Mouse (Mus musculus): ENCODE results near the gene Unc13c. TPM values are rescaled to one million over a fixed set of nuclear protein-coding genes. Genes with fewer than 3 reads are reported as not detected.

The Unc13c gene
- polyA plus RNA-seq, 1 experiment from 2014 or later = 6.4 TPM

- H3K27ac ChIP-seq (replicated peaks) = no peak overlapping the region
- H3K4me1 ChIP-seq (replicated peaks) = no peaks in the 10 kb centered on the region
- H3K4me2 ChIP-seq = no peak overlapping the region
- no peak overlapping the region for H3K4me3 ChIP-seq
- H3K9me3 ChIP-seq = no peaks in the 10 kb centered on the region
- ATAC-seq (ENCODE audit: low FRiP score, low read depth) = no peak
- H3K36me3 ChIP-seq = no peaks in the 10 kb centered on the region
- H3K27me3 ChIP-seq = no peaks in the 10 kb centered on the region
- H3K9ac ChIP-seq = no peak overlapping the region
- 53% methylated on average over 2 of the region's 2 CpGs for WGBS
Measured at GRCm38 (mm10) chr9:73697103-73697502, 271.7 kb downstream of the Unc13c start.

DNA sequence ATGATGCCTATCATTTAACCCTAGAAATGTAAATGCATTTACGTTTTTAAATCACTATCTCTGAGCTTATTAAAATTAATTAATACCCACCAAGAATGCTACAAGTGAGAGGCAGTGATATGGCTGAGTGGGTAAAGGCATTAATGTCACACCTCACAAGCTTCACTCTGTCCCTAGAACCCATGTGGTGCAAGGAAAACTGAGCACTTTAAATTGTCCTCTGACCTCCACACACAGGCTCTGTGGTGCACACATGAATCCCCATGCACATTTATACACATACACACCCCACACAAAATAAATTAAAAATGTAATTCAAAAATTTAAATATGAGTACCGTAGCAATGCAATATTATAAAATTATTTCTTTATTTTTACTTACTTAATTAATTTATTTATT lies 287.2 kb downstream of the Unc13c start:
- H3K9ac ChIP-seq = no peak overlapping the region
- no peak overlapping the region for H3K4me3 ChIP-seq
- ATAC-seq (ENCODE audit: low FRiP score, low read depth) = no peak
- peaks cover 8% of the 10 kb centered on the region for H3K4me1 ChIP-seq (replicated peaks)
- no peaks in the 10 kb centered on the region for H3K36me3 ChIP-seq
- no peak overlapping the region for H3K27ac ChIP-seq (replicated peaks)
- no peak overlapping the region for H3K4me2 ChIP-seq
- 69% methylated on average over 2 of the region's 2 CpGs for WGBS
- no peaks in the 10 kb centered on the region for H3K9me3 ChIP-seq
- no peaks in the 10 kb centered on the region for H3K27me3 ChIP-seq

- no peak overlapping the region for H3K4me3 ChIP-seq
- H3K27ac ChIP-seq (replicated peaks) = no peak overlapping the region
- WGBS = 48% methylated on average over 13 of the region's 13 CpGs
- no peak overlapping the region for H3K9ac ChIP-seq
- H3K4me2 ChIP-seq = no peak overlapping the region
- peaks cover 8% of the 10 kb centered on the region for H3K4me1 ChIP-seq (replicated peaks)
- H3K36me3 ChIP-seq = no peaks in the 10 kb centered on the region
- ATAC-seq (ENCODE audit: low FRiP score, low read depth) = peak; percentile 68; the same call in 1 of the 2 replicates
- no peaks in the 10 kb centered on the region for H3K27me3 ChIP-seq
- H3K9me3 ChIP-seq = no peaks in the 10 kb centered on the region
Measured at GRCm38 (mm10) chr9:73680545-73681495, 287.9 kb downstream of the Unc13c start.

- no peaks in the 10 kb centered on the region for H3K4me1 ChIP-seq (replicated peaks)
- no peak for ATAC-seq (ENCODE audit: low FRiP score, low read depth)
- H3K9ac ChIP-seq = no peak overlapping the region
- no peaks in the 10 kb centered on the region for H3K9me3 ChIP-seq
- no peaks in the 10 kb centered on the region for H3K36me3 ChIP-seq
- H3K27ac ChIP-seq (replicated peaks) = no peak overlapping the region
- H3K4me2 ChIP-seq = no peak overlapping the region
- WGBS = 39% methylated on average over 6 of the region's 6 CpGs
- no peaks in the 10 kb centered on the region for H3K27me3 ChIP-seq
- no peak overlapping the region for H3K4me3 ChIP-seq
Measured at GRCm38 (mm10) chr9:73671656-73672212, 297.0 kb downstream of the Unc13c start.

DNA sequence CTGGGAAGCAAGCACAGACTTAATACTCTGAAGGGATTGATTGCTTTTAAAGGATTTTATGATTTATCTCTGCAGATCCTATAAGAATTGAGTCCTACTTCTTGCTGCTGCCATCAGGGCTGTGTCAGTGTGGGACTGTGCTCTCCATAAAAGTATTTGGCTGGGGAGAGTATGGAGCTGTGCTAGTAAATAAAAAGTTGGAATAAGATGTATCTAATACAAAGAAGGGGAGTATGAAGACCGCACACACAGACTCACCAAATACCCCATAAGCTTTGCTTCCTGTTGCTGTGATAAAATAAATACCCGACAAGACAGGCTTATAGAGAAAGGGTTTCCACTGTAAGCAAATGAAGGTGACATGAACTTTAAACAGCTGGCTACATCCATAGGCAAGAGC lies 298.7 kb downstream of the Unc13c start:
- Histone ChIP-seq H3K4me2 (no peak overlapping the region), H3K4me1 (replicated peaks) (no peaks in the 10 kb centered on the region), H3K27ac (replicated peaks) (no peak overlapping the region), H3K27me3 (no peaks in the 10 kb centered on the region), H3K4me3 (no peak overlapping the region), H3K9me3 (no peaks in the 10 kb centered on the region), H3K36me3 (no peaks in the 10 kb centered on the region), H3K9ac (no peak overlapping the region)
- no peak for ATAC-seq (ENCODE audit: low FRiP score, low read depth)
- WGBS = 90% methylated on average over 2 of the region's 2 CpGs

DNA sequence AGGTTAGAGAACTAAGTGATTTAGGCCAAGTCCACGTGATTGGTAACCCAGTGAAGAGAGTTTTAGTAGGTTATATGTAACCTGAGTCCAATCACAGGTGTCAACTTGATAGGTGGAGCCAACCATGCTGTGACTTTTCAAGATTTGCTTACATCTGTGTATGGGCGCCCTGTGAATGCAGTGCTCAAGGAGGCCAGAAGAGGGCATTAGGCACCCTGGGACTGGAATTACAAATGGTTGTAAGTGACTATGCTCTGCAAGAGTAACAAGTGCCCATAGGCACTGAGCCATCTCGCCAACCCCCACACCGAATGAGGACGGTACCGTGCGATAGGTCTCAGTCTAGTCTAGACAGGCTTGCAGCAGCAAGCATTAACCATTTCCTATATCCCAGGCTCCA lies 305.9 kb downstream of the Unc13c start:
- ATAC-seq (ENCODE audit: low FRiP score, low read depth) = no peak
- no peaks in the 10 kb centered on the region for H3K9me3 ChIP-seq
- no peak overlapping the region for H3K4me2 ChIP-seq
- H3K9ac ChIP-seq = no peak overlapping the region
- H3K27me3 ChIP-seq = no peaks in the 10 kb centered on the region
- no peak overlapping the region for H3K4me3 ChIP-seq
- 92% methylated on average over 7 of the region's 7 CpGs for WGBS
- no peak overlapping the region for H3K27ac ChIP-seq (replicated peaks)
- H3K4me1 ChIP-seq (replicated peaks) = peaks cover 4% of the 10 kb centered on the region; the same call in 1 of the 2 replicates
- no peaks in the 10 kb centered on the region for H3K36me3 ChIP-seq

GRCm38 (mm10) chr9:73649088-73649487 lies 319.7 kb downstream of the Unc13c start:
- Histone ChIP-seq H3K36me3 (no peaks in the 10 kb centered on the region), H3K27ac (replicated peaks) (no peak overlapping the region), H3K27me3 (no peaks in the 10 kb centered on the region), H3K9me3 (no peaks in the 10 kb centered on the region), H3K4me3 (no peak overlapping the region), H3K9ac (no peak overlapping the region), H3K4me1 (replicated peaks) (no peaks in the 10 kb centered on the region), H3K4me2 (no peak overlapping the region)
- 97% methylated on average over 1 of the region's 1 CpGs for WGBS
- no peak for ATAC-seq (ENCODE audit: low FRiP score, low read depth)

GRCm38 (mm10) chr9:73638119-73638518 lies 330.6 kb downstream of the Unc13c start:
- Histone ChIP-seq H3K4me1 (replicated peaks) (no peaks in the 10 kb centered on the region), H3K9ac (no peak overlapping the region), H3K4me2 (no peak overlapping the region), H3K9me3 (no peaks in the 10 kb centered on the region), H3K27ac (replicated peaks) (no peak overlapping the region), H3K36me3 (no peaks in the 10 kb centered on the region), H3K4me3 (no peak overlapping the region), H3K27me3 (no peaks in the 10 kb centered on the region)
- ATAC-seq (ENCODE audit: low FRiP score, low read depth) = no peak
- 90% methylated on average over 1 of the region's 1 CpGs for WGBS

- H3K4me2 ChIP-seq = no peak overlapping the region
- no peaks in the 10 kb centered on the region for H3K27me3 ChIP-seq
- H3K27ac ChIP-seq (replicated peaks) = no peak overlapping the region
- WGBS = 84% methylated on average over 1 of the region's 1 CpGs
- no peaks in the 10 kb centered on the region for H3K9me3 ChIP-seq
- H3K9ac ChIP-seq = no peak overlapping the region
- no peaks in the 10 kb centered on the region for H3K36me3 ChIP-seq
- no peak overlapping the region for H3K4me3 ChIP-seq
- no peaks in the 10 kb centered on the region for H3K4me1 ChIP-seq (replicated peaks)
- no peak for ATAC-seq (ENCODE audit: low FRiP score, low read depth)
Measured at GRCm38 (mm10) chr9:73625171-73625570, 343.6 kb downstream of the Unc13c start.

DNA sequence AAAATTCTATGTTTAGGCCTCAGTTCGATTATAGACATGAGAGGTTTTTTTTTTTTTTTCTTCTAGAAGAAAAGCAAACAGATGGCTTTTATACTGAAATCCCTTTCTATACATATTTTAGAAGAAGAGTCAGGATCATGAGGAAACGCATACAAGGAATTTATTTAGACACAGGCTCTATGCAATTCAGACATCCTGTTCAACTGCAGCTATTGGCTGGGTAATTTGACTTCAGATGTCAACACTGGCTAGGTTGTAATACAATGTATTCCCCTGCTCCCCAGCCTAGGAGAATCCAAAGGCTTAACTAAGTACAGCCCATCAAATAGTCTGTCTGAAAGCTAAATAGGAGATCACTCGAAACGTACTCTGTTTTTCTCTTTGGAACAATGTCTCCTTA lies 355.9 kb downstream of the Unc13c start:
- Histone ChIP-seq H3K9ac (no peak overlapping the region), H3K9me3 (no peaks in the 10 kb centered on the region), H3K27ac (replicated peaks) (no peak overlapping the region), H3K36me3 (no peaks in the 10 kb centered on the region), H3K4me1 (replicated peaks) (no peaks in the 10 kb centered on the region), H3K4me3 (no peak overlapping the region), H3K4me2 (no peak overlapping the region), H3K27me3 (no peaks in the 10 kb centered on the region)
- WGBS = 78% methylated on average over 4 of the region's 4 CpGs
- ATAC-seq (ENCODE audit: low FRiP score, low read depth) = no peak

GRCm38 (mm10) chr9:73603921-73604320 lies 364.8 kb downstream of the Unc13c start:
- no peak for ATAC-seq (ENCODE audit: low FRiP score, low read depth)
- no peak overlapping the region for H3K27ac ChIP-seq (replicated peaks)
- no peaks in the 10 kb centered on the region for H3K36me3 ChIP-seq
- no peaks in the 10 kb centered on the region for H3K27me3 ChIP-seq
- no peak overlapping the region for H3K4me2 ChIP-seq
- H3K9ac ChIP-seq = no peak overlapping the region
- H3K9me3 ChIP-seq = no peaks in the 10 kb centered on the region
- no peaks in the 10 kb centered on the region for H3K4me1 ChIP-seq (replicated peaks)
- WGBS = 77% methylated on average over 1 of the region's 1 CpGs
- no peak overlapping the region for H3K4me3 ChIP-seq

- H3K4me2 ChIP-seq = no peak overlapping the region
- no peaks in the 10 kb centered on the region for H3K36me3 ChIP-seq
- no peak overlapping the region for H3K9ac ChIP-seq
- no peak for ATAC-seq (ENCODE audit: low FRiP score, low read depth)
- WGBS = 65% methylated on average over 4 of the region's 4 CpGs
- peaks cover 4% of the 10 kb centered on the region; the same call in 1 of the 2 replicates for H3K4me1 ChIP-seq (replicated peaks)
- H3K27ac ChIP-seq (replicated peaks) = no peak overlapping the region
- no peaks in the 10 kb centered on the region for H3K9me3 ChIP-seq
- H3K4me3 ChIP-seq = no peak overlapping the region
- H3K27me3 ChIP-seq = no peaks in the 10 kb centered on the region
Measured at GRCm38 (mm10) chr9:73565558-73565957, 403.2 kb downstream of the Unc13c start.
